Mouse (Mus musculus) gastrocnemius, postnatal 10 days (tissue): ENCODE results near the gene Gzf1. TPM values are rescaled to one million over a fixed set of nuclear protein-coding genes. Genes with fewer than 3 reads are reported as not detected.

Experiments used
- DNase-seq: peaks from one replicate; pipeline ENCODE4 v3.0.0; 2021; ENCODE audit warnings: mixed read lengths
- total RNA-seq, 2 experiments: library from RNA; stranded (reverse); gene quantifications; 2 replicates each; pipeline ENCODE4 v1.2.3; 2021

The Gzf1 gene
- total RNA-seq, 2 experiments from 2014 or later = 13.0 to 13.6 TPM

DNA sequence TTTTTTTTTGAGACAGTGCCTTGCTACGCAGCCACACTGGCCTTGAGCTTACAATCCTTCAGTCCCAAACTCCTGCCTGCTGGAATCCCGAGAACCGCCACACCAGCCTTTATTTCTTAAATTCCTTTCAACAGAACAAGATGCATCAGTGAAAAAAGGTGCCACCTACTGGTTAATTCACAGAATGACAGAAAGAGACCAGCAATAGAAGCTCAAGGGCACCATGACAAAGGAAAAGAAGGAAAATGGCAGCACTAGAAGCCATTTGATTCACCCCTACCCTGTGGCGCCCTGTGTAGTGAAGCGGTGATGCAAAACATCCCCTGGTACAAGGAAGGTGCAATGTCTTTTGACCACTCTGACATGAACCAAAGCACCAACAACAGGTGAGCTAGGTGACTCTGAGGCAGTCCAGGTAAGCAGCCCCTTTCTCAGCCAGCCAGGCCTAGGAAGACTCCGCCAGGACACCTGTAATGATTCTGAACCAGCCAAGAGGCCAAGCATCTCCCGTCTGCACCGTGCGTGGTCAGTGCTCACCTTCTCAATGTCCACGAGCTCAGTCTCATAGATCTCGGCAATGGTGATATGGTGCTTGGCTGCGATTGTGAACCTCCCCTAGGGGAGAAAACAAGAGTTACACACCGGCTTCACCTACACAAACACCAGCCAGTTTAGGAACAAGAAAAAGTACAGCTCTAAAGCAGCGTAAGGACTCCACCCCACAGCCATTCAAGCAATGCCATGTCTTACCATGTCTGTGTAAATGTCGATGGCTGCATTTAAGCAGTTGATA is 25.8 kb downstream of the Gzf1 start:
- DNase-seq = no peak

DNA sequence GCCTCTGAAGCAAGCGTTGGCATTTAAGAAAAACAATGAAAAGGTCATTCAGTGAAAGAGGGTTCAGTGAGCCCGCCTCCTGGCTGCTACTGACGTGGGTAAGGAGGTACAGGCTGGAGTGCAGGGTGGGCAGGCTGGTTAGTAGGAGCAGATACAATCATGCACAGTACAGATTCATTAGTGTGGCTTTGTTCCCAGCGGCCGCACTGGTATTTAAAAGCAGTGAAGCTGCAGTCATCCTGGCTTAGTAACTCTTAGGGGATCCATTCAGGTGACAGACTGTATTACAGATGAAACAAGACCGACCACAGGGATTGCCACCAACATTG is 26.3 kb downstream of the Gzf1 start:
- DNase-seq = no peak

DNA sequence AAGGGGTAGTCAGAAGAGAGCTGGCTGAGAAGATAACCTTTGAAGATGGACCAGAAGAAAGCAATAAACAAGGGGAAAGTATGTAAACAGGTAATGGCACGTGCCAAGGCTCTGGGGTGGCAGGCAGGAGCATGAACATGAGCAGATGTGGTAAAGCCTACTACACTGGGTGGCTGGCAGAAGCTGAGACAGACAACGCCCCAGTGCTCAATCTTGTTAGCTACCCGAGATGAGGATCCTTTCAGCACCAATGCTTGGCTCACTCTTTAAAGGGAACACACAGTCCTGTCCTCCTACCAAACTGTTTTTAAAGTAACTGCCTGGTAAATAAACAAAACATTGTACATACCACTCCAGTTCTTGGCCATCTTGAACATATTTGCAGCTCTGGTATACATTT is 31.5 kb downstream of the Gzf1 start:
- no peak for DNase-seq

DNA sequence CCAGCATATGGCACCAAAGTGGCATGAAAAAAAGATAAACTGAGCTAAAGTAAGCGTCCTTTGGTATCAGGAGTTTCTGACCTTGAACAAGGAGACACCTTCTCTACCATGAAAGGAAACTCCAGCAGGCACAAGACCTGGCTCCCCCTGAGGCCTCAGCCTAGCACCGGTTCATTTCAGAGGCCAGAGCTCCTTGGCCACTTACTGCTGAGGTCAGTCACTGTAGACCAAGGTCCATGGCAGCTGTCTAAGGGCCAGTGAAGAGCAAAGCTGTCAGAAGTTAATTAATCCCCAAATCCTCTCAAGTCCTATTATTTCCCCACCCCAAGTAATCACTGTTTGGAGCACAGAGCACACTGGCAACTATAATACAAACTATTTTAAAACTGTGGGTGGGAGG is 36.2 kb downstream of the Gzf1 start:
- DNase-seq = no peak

DNA sequence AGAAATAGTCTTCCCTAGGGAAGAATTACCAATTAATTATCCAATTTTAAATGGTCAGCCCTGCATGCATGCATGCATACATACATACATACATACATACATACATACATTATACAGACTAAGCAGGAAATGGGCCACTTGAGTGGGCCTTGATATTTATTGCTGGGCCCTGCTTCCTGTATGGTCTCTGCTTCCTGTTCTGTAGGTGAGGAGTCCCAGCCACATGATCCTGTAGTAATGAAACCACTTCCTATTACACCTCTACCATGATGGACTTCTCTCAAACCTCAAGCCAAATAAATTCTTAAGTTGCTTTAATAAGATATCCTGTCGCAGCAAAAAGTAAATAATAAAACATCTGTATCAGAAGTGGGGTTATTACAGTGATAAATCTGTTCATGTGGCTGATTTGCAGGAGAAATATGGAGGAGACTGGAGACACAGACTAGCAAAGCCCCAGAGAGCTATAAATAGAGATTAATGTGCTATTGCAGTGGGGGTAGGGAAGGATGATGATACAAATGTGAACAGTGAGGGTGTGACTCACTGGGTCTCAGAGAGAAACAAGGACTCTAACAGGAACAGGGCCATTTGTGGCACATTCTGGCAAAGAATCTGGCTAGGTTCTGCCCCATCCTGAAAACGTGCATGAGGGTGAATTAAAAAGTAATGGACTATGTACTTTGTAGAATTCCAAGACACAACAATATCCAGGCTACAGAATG is 38.6 kb downstream of the Gzf1 start:
- no peak for DNase-seq

DNA sequence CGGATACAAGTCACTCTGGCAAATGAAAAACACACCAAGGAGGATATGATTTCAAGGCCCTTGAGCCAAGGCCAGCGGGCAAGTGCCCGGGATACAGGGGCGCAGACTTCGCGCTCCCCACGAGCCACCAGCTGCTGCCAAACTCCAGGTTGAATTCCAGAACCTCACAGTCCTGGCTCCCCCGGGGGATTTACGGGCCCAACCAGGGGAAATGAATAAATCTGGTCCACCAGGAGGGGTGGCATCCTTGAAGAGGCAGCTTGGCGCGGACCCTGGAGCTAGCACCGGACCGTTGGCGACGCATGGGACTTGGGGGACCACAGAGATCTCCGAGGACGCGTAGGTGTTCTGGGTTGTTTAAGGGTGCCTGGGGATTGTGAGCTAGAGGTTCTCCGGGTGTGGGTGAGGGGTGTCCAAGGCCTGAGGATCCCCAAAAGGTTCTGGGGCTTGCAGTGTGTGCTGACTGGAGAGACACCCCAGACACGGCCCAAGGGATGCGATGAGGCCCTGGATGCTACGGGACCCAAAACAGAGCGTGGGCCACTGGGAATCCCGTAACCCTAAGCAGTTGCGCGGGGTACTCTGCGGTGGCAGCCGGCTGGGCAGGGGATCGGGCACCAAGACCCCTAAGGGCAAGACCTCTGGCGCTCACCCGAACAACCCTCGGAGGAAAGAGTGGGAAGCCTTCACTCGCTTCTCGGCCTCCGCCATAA is 50.9 kb downstream of the Gzf1 start:
- peak; percentile 42 for DNase-seq

DNA sequence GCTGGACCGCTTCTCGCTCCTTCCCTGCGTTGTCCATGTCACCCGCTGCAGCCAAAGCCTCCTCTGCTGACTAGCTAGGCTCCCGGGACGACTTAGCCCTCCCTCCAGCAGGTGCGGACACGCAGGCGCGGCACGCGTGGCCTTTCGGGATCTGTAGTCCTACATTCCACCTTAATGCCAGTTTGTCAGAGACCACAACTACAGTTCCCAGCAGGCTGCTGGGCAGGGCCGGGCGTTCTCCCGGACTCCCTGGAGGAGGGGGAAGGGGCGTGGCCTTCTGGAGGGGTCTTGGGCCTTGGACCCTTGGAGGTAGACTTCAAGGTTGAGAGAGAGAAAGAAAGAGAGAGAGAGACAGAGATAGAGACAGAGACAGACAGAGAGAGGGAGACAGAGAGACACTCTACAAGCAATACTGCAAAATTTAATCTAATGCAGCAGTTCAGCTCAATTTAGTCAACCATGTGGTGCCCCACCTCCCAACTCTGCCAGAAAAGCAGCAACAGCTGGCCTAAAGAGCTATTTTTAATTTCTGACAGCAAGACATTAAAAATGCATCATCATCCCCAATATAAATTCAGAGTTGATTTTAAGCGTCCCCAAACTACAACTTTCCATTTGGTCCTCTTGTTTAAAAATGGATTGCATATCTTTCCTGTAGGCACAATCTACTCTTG is 51.6 kb downstream of the Gzf1 start, which contains the start of gene Napb:
TSS of gene Napb (minus strand) at position 141 of the 674 bp plus-strand sequence.
- DNase-seq = peak; percentile 86

Other genes with a start within 250 kb of the Gzf1 start
- 10 to 100 TPM; 74.8 to 93.5 TPM for gene Cd93, start 237.5 kb upstream of the Gzf1 start, total RNA-seq
- gene Nxt1, start 8.4 kb upstream of the Gzf1 start, total RNA-seq = 10 to 100 TPM in 1 of 2 experiments, 1 to 10 TPM in 1; 7.3 to 11.6 TPM
- gene Napb, start 51.4 kb downstream of the Gzf1 start, total RNA-seq = 1 to 10 TPM; 4.0 to 7.8 TPM
- not detected for gene Cstl1, start 69.3 kb downstream of the Gzf1 start, total RNA-seq
- not detected for gene Cst11, start 90.5 kb downstream of the Gzf1 start, total RNA-seq
- gene 8030411F24Rik, start 101.0 kb downstream of the Gzf1 start, total RNA-seq = not detected
- not detected for gene Cst12, start 108.3 kb downstream of the Gzf1 start, total RNA-seq
- not detected for gene Cst8, start 117.8 kb downstream of the Gzf1 start, total RNA-seq
- gene Cst13, start 139.1 kb downstream of the Gzf1 start, total RNA-seq = not detected
- gene Cst9, start 154.1 kb downstream of the Gzf1 start, total RNA-seq = not detected
- 1 to 10 TPM; 1.5 to 1.6 TPM for gene 9230104L09Rik, start 184.0 kb downstream of the Gzf1 start, total RNA-seq
- 100 to 1,000 TPM; 442 to 445 TPM for gene Cst3, start 194.7 kb downstream of the Gzf1 start, total RNA-seq